Mouse (Mus musculus) spleen, postnatal 0 days (tissue): ENCODE measurements around the gene Olfr1361. TPM values are rescaled to one million over a fixed set of nuclear protein-coding genes. Genes with fewer than 3 reads are reported as not detected.

Experiments
- polyA plus RNA-seq: library from polyadenylated mRNA; unstranded; fragments of >200 nt; fragmentation: Nextera tagmentation; extraction: Ambion mirVana; gene quantifications from 2 replicates; pipeline ENCODE4 v1.2.1, GENCODE M21; 2015

Gene Olfr1361
- polyA plus RNA-seq = not detected in 2 replicates

GRCm38 (mm10) chr13:21663286-21663685 lies at the start of gene Olfr1361:
Gene Olfr1361, minus strand, starts transcription at chr13:21663386.

GRCm38 (mm10) chr13:21697811-21698210 lies 34.6 kb upstream of the Olfr1361 start, which contains the start of gene Olfr1359:
Gene Olfr1359, plus strand, starts transcription at chr13:21698111.

GRCm38 (mm10) chr13:21677305-21677704 lies 14.1 kb upstream of the Olfr1361 start, which contains the start of gene Olfr1360:
Gene Olfr1360, minus strand, starts transcription at chr13:21677405.

GRCm38 (mm10) chr13:21642418-21642817 lies 20.8 kb downstream of the Olfr1361 start, which contains the start of gene Olfr11:
Gene Olfr11, minus strand, starts transcription at chr13:21642518.

GRCm38 (mm10) chr13:21613922-21614321 lies 49.3 kb downstream of the Olfr1361 start, which contains the start of gene Olfr1362:
Gene Olfr1362, minus strand, starts transcription at chr13:21614022.

Other genes starting within 250 kb of the Olfr1361 start
- 0.99 and 1.4 TPM in 2 replicates for gene Pgbd1, start 222.3 kb downstream of the Olfr1361 start, polyA plus RNA-seq
- 10.8 and 14.9 TPM in 2 replicates for gene Zscan26, start 209.7 kb downstream of the Olfr1361 start, polyA plus RNA-seq
- 1.5 and 2.1 TPM in 2 replicates for gene Nkapl, start 194.9 kb downstream of the Olfr1361 start, polyA plus RNA-seq
- 0.96 and 1.4 TPM in 2 replicates for gene Zkscan4, start 184.5 kb downstream of the Olfr1361 start, polyA plus RNA-seq
- gene Gm10065, start 183.9 kb downstream of the Olfr1361 start, polyA plus RNA-seq = not detected in 2 replicates
- gene AK157302, start 168.2 kb downstream of the Olfr1361 start, polyA plus RNA-seq = 1.0 and 1.2 TPM in 2 replicates
- gene Gm11273, start 162.0 kb downstream of the Olfr1361 start, polyA plus RNA-seq = 6.8 and 8.6 TPM in 2 replicates
- 1.9 and 2.4 TPM in 2 replicates for gene Zkscan8, start 132.3 kb downstream of the Olfr1361 start, polyA plus RNA-seq
- 0.06 TPM in 1 of 2 replicates, not detected in the other for gene Olfr1366, start 120.6 kb downstream of the Olfr1361 start, polyA plus RNA-seq
- gene Olfr1535, start 103.5 kb downstream of the Olfr1361 start, polyA plus RNA-seq = 0.07 TPM in 1 of 2 replicates, not detected in the other
- gene Olfr1364, start 81.6 kb downstream of the Olfr1361 start, polyA plus RNA-seq = not detected in 2 replicates
- gene Olfr1362, start 49.4 kb downstream of the Olfr1361 start, polyA plus RNA-seq = not detected in 2 replicates
- gene Olfr11, start 20.9 kb downstream of the Olfr1361 start, polyA plus RNA-seq = not detected in 2 replicates
- not detected in 2 replicates for gene Olfr1360, start 14.0 kb upstream of the Olfr1361 start, polyA plus RNA-seq
- not detected in 2 replicates for gene Olfr1359, start 34.7 kb upstream of the Olfr1361 start, polyA plus RNA-seq
- 4.7 and 5.7 TPM in 2 replicates for gene Hist1h2bl, start 52.8 kb upstream of the Olfr1361 start, polyA plus RNA-seq
- 57.8 and 92.8 TPM in 2 replicates for gene Hist1h2ai, start 53.0 kb upstream of the Olfr1361 start, polyA plus RNA-seq
- gene Hist1h3h, start 54.3 kb upstream of the Olfr1361 start, polyA plus RNA-seq = 33.5 and 37.1 TPM in 2 replicates
- gene Hist1h2bm, start 58.7 kb upstream of the Olfr1361 start, polyA plus RNA-seq = 7.3 and 10.3 TPM in 2 replicates
- 0.62 and 0.67 TPM in 2 replicates for gene Hist1h4j, start 71.7 kb upstream of the Olfr1361 start, polyA plus RNA-seq
- 14.9 and 17.9 TPM in 2 replicates for gene Hist1h4k, start 87.1 kb upstream of the Olfr1361 start, polyA plus RNA-seq
- gene Hist1h2ak, start 90.4 kb upstream of the Olfr1361 start, polyA plus RNA-seq = 201 and 221 TPM in 2 replicates
- gene Hist1h2bn, start 90.7 kb upstream of the Olfr1361 start, polyA plus RNA-seq = 32.0 and 36.8 TPM in 2 replicates
- 52.6 and 68.3 TPM in 2 replicates for gene Hist1h1b, start 117.2 kb upstream of the Olfr1361 start, polyA plus RNA-seq
- 233 and 297 TPM in 2 replicates for gene Hist1h3i, start 120.0 kb upstream of the Olfr1361 start, polyA plus RNA-seq
- 27.1 and 37.7 TPM in 2 replicates for gene Hist1h2an, start 123.8 kb upstream of the Olfr1361 start, polyA plus RNA-seq
- 4.5 and 7.4 TPM in 2 replicates for gene Hist1h2bp, start 124.1 kb upstream of the Olfr1361 start, polyA plus RNA-seq
- gene Hist1h2bq, start 146.8 kb upstream of the Olfr1361 start, polyA plus RNA-seq = 43.0 and 51.7 TPM in 2 replicates
- gene Hist1h2ao, start 147.1 kb upstream of the Olfr1361 start, polyA plus RNA-seq = not detected in 2 replicates
- gene Hist1h4m, start 148.4 kb upstream of the Olfr1361 start, polyA plus RNA-seq = not detected in 2 replicates
- 24.4 and 26.3 TPM in 2 replicates for gene Hist1h4n, start 168.8 kb upstream of the Olfr1361 start, polyA plus RNA-seq
- 7,403 and 9,418 TPM in 2 replicates for gene Hist1h2ap, start 170.1 kb upstream of the Olfr1361 start, polyA plus RNA-seq
- gene Hist1h2br, start 170.4 kb upstream of the Olfr1361 start, polyA plus RNA-seq = 45.1 and 54.8 TPM in 2 replicates